9 mouse cellular contexts compared by ENCODE assay signal in the genomic region with DNA sequence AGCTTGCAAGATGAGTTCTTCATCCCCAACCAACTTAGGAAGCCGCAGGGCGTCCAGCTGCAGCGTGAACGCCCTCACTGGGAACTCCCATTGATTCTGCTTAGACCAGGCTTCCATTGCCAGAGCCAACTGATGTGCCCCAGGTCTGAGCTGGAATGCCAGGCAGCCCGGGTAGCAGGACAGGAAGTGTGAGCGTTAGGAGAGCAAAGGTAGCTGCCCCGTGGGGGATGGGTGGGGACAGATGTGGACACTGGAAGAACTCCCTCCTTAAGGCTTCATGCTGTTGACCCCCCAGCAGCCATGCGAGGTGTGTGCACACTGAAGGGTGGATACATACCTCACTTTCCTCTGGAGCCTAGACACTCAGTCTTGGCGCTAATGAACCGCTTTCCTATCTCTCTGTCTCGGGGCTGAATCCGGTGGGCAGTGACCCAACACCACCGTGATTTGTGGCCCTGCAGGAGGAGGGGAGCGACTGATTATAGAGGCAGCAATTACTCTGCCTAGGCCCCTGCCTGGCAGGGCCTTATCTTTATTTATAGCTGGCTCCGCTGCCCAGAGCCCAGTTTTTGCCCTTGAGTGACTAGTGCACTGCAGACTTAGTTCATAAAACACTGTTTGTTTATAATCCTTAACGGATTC.
DNase-seq lines count a peak whose midpoint lies in the region; ATAC-seq lines count a peak whose summit lies in the region.
"Had no signal": no experiment of that assay in that cellular context is flagged by ENCODE, and none has a peak within 500 bp of the region (broad histone marks: within the 10 kb centered on the region; RNA-seq: fewer than 3 reads in every experiment).

No protein-coding gene starts in this region.

- no peaks in the 10 kb centered on the region for H3K36me3 ChIP-seq in forebrain, embryonic 14.5 days (ENCODE audit: control insufficient read depth, insufficient read depth, low read length)
- no peaks in the 10 kb centered on the region for H3K36me3 ChIP-seq in forebrain, embryonic 12.5 days (replicated peaks)
- no peaks in the 10 kb centered on the region for H3K36me3 ChIP-seq in heart, embryonic 15.5 days
- no peaks in the 10 kb centered on the region for H3K36me3 ChIP-seq in midbrain, embryonic 10.5 days

- no peaks in the 10 kb centered on the region for H3K27me3 ChIP-seq in forebrain, embryonic 14.5 days (replicated peaks; ENCODE audit: control insufficient read depth, insufficient read depth, low read length)
- peaks cover 37% of the 10 kb centered on the region for H3K27me3 ChIP-seq in forebrain, embryonic 12.5 days
- H3K27me3 ChIP-seq in heart, embryonic 15.5 days: no peaks in the 10 kb centered on the region
- H3K27me3 ChIP-seq in midbrain, embryonic 10.5 days (ENCODE audit: low read depth, poor library complexity, severe bottlenecking): peaks cover 50% of the 10 kb centered on the region

- H3K4me1 ChIP-seq in forebrain, embryonic 14.5 days (ENCODE audit: control insufficient read depth, insufficient read depth, low read length): peaks cover 16% of the 10 kb centered on the region
- H3K4me1 ChIP-seq in forebrain, embryonic 12.5 days: peaks cover 25% of the 10 kb centered on the region
- peaks cover 54% of the 10 kb centered on the region for H3K4me1 ChIP-seq in heart, embryonic 15.5 days (replicated peaks)
- peaks cover 22% of the 10 kb centered on the region for H3K4me1 ChIP-seq in midbrain, embryonic 10.5 days

- DNase-seq in forebrain, embryonic 14.5 days (ENCODE audit: low spot score): peak; percentile 16
- peak; percentile 73 for DNase-seq in adrenal gland, adult 2 months
- peak; percentile 50 for DNase-seq in kidney, postnatal 10 days
- no peak for DNase-seq in testis, postnatal 14 days (ENCODE audit: low spot score)
- no peak for DNase-seq in midbrain, embryonic 10.5 days (ENCODE audit: low spot score)
- DNase-seq: forebrain, postnatal 0 days had no signal

- 73% methylated on average over 16 of the region's 16 CpGs for WGBS in forebrain, embryonic 14.5 days
- 78% methylated on average over 16 of the region's 16 CpGs for WGBS in forebrain, embryonic 12.5 days
- WGBS in heart, embryonic 15.5 days: 47% methylated on average over 16 of the region's 16 CpGs
- WGBS in midbrain, embryonic 10.5 days: 83% methylated on average over 16 of the region's 16 CpGs

- H3K9ac ChIP-seq in forebrain, embryonic 14.5 days (ENCODE audit: low read length): no peak overlapping the region
- no peak overlapping the region for H3K9ac ChIP-seq in forebrain, embryonic 12.5 days
- H3K9ac ChIP-seq in heart, embryonic 15.5 days: no peak overlapping the region
- H3K9ac ChIP-seq: forebrain, postnatal 0 days had no signal

- H3K4me3 ChIP-seq in forebrain, embryonic 14.5 days (ENCODE audit: low read depth, low read length): no peak overlapping the region
- no peak overlapping the region for H3K4me3 ChIP-seq in forebrain, embryonic 12.5 days (replicated peaks)
- H3K4me3 ChIP-seq in heart, embryonic 15.5 days: no peak overlapping the region
- H3K4me3 ChIP-seq in midbrain, embryonic 10.5 days: no peak overlapping the region

- H3K9me3 ChIP-seq in forebrain, embryonic 14.5 days (replicated peaks; ENCODE audit: control insufficient read depth, low read length): no peaks in the 10 kb centered on the region
- no peaks in the 10 kb centered on the region for H3K9me3 ChIP-seq in forebrain, embryonic 12.5 days
- no peaks in the 10 kb centered on the region for H3K9me3 ChIP-seq in heart, embryonic 15.5 days (replicated peaks)
- no peaks in the 10 kb centered on the region for H3K9me3 ChIP-seq in midbrain, embryonic 10.5 days (replicated peaks)

- ATAC-seq in forebrain, embryonic 14.5 days: no peak
- ATAC-seq in forebrain, embryonic 12.5 days (ENCODE audit: low FRiP score): no peak
- ATAC-seq in heart, embryonic 15.5 days (replicated peaks; ENCODE audit: insufficient number of reproducible peaks, insufficient read depth, low FRiP score, low read depth): peak; percentile 60
- ATAC-seq in megakaryocyte-erythroid progenitor cell, adult 5-6 weeks (replicated peaks; ENCODE audit: low FRiP score, low TSS enrichment, poor library complexity, severe bottlenecking): no peak
- ATAC-seq: forebrain, postnatal 0 days had no signal

- no peak overlapping the region for H3K27ac ChIP-seq in forebrain, embryonic 14.5 days (ENCODE audit: low read depth, low read length)
- H3K27ac ChIP-seq in forebrain, embryonic 12.5 days: no peak overlapping the region
- H3K27ac ChIP-seq in heart, embryonic 15.5 days: peak overlapping the region; percentile 77
- no peak overlapping the region for H3K27ac ChIP-seq in midbrain, embryonic 10.5 days (replicated peaks)

- no peak overlapping the region for H3K4me2 ChIP-seq in forebrain, embryonic 14.5 days (ENCODE audit: low read length)
- no peak overlapping the region for H3K4me2 ChIP-seq in forebrain, embryonic 12.5 days
- H3K4me2 ChIP-seq in heart, embryonic 15.5 days: peak overlapping the region; percentile 22; the same call in 1 of the 2 replicates

Comparison
In these comparisons a context has a peak if more than half of its experiments do, and no peak if none do; other contexts are left out.
1. DNase-seq: peak in forebrain, embryonic 14.5 days (single experiment), adrenal gland, adult 2 months (single experiment) and kidney, postnatal 10 days (single experiment); none in testis, postnatal 14 days (single experiment) and midbrain, embryonic 10.5 days (single experiment).